Mouse (Mus musculus) kidney, postnatal 4 days (tissue): ENCODE measurements around the gene Zfp128.
"Not testable (repeated sequence)": the region's sequence is repeated elsewhere in the genome, so short reads cannot be mapped to it uniquely, and the experiment has no call there.

ENCODE experiments used
- DNase-seq, 2 experiments: peaks; one replicate each; pipeline ENCODE4 v3.0.0; 2021; ENCODE audit warnings: mixed read lengths in 2 of 2

Gene Zfp128

DNA sequence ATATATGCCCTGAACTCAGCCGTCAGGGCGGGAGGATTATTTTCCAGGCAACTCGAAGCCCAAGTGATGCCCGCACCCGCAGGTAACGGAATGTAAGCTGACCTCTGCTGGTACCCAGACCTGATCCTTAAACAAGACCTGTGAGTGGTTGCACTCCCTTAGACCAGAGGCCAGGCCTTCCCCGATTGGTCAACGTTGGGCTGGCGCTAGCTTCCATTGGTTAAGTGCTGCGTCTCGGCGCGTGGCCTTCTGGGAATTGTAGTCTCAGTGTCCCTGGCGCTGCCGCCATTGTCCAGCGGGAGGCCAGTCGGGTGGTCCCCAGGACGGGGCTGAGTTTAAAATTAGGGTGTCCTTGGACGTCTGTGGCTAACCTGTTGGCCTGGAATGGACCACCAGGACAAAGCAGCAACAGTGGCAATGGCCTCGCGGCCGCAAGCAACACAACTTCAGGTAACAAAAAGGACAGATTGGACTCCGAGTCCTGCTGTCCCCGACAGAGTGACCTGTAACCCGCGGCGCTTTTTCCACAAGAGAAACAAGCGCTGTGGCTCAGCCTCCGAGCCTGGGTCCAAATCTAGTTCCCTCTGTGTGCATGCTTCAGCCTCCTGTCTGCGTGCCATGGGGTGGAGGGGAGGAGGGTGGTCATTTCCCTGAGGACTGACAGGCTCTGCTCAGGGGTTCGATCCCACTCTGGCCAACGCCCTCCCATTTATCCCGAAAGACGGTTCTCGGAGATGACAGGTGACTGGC lies at the start of gene Zfp128:
Zfp128 (plus strand) TSS at position 267 of the 750 bp plus-strand sequence.
- DNase-seq = peak; percentile 95 to 97

DNA sequence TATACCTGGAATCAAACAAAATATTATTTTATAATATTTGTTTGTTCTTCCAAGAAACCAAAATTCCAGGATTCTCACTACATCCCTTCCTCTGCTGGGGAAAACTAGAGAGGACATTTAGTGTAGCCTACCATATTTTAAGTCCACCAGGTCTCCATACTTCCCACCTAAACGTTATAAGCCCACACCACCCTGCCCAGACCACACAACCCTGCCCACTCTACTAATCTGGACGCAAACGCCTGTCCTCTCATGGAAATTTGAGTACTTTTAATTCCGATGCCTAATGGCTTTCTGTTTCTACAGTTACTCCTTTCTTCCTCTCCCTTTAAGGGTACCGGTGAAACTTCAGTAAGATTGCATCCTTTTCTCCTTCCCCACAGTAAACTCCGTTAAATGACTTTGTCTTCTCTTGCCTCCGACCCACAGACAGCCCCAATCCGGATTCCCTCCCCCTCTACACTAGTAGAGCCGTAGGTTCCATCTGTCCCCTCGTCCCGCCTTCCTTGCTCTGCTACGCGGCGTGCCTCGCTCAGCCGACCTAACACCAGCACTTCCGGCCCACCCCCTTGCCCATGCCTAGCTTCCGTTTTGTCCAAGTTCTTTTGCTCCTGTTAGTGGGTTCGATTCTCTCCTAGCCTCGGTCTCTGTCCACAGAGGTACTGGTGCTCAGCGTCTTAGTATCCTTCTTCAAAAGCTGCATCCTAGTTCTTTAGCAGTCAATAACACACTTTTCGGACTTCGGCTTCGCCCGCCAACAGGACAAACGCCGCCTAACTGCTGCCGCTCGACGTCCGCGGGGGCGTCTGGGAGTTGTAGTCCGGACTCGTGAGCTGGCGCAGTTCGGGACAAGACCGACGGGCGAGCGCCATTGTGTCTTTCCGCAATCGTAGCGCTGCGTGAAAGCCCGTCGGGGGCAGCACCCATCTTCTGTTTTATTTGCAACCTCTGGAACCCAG lies 46.5 kb upstream of the Zfp128 start, which contains the start of gene Zfp110:
Zfp110 (plus strand) TSS at position 600 of the 959 bp plus-strand sequence.
- peak; percentile 93 to 95 for DNase-seq

DNA sequence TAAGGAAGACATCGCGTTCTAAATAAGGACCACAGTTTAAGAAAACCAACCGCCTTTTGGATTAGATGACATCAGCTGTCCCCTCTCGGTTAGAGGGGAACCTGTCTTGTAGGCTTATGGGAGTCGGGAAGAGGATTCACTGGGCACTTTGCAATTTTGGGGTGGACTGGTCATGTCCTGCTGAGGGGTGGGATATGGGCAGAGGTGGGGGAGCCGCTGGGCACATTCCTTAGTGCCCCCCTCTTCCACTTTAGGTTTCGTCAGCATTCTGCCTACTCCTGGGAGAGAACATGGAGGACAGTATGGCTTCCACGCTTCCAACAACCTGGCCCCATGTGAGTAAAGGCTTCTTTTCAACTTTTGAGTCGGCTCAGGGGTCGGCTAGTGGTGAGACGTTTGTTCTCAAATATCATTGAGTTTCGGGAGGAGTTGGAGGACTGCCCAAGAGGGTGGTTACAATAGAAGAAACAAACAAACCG lies 45.7 kb upstream of the Zfp128 start:
- peak; percentile 27 to 50 for DNase-seq

DNA sequence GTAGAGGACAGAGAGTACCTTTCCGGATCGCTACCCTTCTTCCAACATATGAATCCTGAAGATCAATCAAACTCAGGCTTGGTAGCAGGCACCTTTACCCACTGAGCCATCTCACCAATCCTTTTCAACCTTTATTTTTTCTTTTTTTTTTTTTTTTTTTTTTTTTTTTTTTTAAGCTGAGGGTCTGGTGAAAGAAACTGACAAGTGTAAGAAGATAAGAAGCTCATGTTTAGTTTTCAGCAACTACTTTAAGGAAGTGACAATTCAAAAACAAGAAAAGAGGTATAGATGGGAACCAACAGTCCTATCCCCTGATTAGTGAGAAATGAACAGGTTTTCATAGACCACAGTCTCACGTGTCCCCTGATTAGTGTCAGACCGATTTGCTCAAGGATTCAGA lies 45.2 kb upstream of the Zfp128 start:
- DNase-seq = no peak

DNA sequence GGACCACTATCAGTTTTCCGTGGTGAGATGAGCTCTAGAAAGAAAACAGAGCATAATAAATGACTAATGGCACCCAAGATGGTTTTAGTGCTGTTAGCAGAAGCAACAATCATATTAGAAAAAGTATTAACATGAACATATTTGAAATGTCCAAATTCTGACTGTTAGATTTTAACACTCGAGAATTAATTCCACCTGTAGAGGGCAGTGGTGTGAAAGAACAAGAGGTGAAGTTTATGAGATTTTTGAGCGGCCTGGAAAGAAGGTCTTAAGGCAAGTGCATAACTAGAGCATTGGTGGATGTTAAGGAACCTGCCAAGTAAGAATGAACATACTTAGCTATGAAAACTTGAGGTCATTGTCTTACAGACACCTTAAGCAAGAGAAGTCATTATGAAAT lies 6.7 kb upstream of the Zfp128 start:
- DNase-seq = no peak

DNA sequence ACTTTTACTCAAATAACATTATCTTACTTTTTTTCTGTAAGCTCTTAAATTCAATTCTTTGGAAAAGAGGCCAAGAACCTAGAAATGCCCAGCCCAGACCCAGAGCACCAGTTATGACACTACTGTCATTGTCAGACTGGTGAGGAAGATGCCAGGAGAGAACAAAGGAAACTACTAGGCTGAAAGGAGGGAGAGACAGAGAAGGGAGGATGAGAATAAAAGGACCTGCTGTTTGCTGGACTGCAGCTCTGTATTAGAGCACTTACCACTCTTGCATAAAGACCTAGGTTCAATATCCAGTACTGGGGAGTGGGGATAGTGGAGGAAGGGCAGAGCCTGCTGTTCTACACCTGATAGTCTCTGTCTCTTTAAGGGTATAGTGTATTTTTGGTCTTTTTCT lies 941 bp upstream of the Zfp128 start:
- no peak for DNase-seq

DNA sequence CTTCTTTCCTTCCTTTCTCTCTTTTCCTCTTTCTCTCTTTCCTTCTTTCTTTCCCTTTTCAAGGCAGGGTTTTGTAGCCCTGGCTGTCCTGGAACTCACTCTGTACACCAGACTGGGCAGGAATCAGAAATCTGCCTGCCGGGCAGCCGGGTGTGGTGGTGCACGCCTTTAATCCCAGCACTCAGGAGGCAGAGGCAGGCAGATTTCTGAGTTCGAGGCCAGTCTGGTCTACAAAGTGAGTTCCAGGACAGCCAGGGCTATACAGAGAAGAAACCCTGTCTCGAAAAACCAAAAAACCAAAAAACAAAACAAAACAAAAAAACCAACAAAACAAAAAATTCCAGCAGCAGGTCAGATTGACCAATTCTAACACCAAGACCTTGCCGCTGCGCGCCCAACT lies 480 bp upstream of the Zfp128 start:
- DNase-seq = not testable (repeated sequence)

DNA sequence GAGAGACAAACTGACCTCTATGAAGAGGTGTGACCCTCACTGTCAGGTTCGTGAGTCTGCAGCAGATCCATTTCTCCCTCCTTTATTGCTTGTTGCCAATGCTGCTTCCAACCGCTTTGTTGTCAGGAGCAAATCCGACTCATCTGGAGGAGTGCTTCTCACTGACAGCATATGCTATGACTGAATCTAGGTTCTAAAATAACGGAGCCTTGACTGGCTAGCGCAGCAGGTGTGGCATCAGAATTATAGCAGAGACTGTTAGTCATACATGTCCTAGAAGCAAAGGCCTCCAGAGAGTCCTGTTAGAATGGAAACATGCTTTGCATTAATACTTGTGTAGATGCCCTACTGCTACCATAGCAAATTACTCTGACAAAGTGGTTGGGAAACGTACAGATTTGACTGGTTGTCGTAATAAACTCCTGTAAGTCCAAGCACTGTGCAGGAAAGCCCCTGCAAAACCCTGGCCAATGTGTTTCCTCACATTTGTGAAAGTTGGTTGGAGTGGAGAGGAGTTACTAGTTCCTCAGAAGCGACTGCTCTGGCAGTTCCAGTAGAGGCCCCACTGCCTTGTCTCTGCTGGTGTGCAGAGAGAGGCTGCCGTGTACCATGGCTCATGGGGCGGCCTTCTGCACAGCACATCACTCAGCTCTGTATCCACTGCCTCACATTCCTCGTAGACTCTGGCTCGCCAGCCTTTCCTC lies 5.7 kb downstream of the Zfp128 start:
- DNase-seq = no peak

DNA sequence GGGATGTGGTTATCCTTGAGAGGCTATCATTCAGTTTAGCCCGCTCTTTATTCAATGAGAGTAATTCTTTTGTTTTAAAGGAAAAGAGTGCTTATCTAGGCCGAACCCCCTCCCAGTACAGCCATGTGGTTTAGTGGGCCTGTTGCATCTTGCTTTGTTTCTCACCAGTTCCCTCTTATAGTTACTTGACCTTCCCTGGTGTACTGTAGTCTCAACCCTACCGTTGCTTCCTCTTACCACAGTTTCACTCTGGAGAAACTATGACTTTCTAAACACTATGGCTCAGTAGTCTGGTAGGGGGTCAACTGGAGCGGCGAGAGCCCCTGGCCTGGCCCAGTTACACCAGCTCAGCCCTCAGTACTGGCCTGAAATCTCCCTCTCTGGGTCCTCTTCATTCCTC lies 6.6 kb downstream of the Zfp128 start:
- DNase-seq = no peak

DNA sequence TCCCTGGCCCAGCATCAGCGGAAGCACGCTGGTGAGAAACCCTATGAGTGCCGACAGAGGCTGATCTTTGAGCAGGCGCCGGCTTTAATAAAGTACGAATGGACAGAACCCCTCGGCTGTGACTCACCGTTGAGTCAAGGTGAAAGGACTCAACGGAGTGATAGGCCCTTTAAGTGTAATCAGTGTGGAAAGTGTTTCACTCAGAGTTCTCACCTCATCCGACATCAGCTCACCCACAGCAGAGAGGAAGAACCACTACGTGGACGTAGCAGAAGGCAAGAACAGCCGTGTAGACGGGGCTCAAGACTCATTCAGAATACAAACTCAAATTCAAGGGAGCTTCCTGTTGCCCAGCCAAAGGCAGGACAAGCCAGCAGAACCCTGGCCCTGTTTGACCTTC lies 10.0 kb downstream of the Zfp128 start:
- no peak for DNase-seq

DNA sequence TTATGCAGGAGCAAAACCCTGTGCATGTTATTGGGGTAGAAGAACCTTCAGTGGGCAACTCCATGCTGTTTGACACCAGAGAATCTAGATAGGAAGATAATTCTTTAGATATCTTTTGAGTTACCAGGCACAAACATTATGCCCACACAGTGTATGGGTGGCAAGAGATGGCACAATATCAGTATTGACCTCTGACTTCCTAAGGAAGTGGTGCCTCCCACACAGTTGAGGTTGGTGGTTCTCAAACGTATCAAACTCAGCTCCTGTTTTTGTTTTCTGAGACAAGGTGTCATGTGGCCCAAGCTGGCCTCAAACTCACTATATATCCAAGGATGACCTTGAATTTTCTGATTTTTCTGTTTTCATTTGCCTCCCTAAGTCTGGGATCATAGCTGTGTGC lies 10.4 kb downstream of the Zfp128 start:
- no peak for DNase-seq

DNA sequence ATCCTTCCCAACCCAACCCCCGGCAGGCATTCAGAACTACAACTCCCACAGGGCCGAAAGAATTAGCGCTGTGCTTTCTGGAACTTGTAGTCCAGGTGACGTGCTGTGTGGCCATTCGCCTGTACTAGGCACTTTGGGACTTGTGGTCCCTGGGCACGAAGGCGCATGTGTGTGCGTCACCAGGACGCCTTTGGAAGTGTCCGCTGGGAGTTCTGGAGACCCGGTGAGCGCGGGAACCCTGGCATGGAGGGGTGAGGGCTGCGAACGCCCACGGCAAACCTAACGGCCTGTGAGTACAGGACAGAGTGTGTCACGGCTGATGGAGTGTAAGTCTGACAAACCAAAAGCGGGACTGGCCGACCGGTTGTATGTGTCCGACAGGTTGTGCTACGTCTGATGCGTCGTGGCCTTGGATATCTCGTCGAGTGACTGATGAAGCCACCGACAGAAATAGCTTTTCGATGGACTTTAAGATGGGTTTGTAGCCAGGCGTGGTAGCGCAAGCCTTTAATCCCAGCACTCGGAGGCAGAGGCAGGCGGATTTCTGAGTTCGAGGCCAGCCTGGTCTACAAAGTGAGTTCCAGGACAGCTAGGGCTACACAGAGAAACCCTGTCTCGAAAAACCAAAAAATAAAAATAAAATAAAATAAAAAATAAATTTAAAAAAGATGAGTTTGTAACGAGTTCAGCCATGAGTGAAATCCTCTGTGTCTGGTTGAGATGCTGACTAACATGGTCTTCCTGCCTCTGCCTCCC lies 16.9 kb downstream of the Zfp128 start, which contains the start of gene Zscan22:
Zscan22 (plus strand) TSS at position 161 of the 756 bp plus-strand sequence.
- peak; percentile 89 to 94 for DNase-seq

DNA sequence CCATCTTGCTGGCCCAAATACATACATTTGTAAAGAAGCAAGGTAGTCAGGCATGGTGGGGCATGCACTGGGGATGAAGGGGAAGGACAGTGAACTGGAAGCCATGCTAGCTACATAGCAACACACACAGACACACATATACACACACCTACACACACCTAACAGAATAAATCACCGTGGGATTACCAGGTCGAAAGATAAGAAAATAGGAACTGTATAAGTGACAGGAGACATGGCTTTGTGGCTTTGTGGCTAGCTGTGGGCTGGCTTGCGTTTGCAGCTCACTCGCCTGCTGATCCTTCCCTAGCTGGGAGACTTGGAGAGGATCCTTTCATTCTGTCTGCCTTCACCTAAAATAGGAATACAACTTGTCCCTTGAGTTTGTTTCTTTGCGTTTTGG lies 20.5 kb downstream of the Zfp128 start:
- DNase-seq = no peak

DNA sequence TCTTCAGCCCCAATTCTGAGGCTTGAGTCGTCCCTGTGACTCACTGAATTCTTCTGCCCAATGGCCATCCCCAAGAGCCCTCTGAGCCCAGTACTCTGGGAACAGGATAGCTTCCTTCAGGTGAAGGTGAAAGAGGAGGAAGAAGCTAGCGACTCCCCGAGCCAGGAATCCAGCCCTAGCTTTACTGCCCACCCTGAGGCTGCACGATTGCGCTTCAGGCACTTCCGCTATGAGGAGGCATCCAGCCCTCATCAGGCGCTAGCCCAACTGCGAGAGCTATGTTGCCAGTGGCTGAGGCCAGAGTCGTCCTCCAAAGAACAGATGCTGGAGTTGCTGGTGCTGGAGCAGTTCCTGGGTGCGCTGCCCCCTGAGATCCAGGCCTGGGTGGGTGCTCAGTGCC lies 22.6 kb downstream of the Zfp128 start:
- DNase-seq = no peak

DNA sequence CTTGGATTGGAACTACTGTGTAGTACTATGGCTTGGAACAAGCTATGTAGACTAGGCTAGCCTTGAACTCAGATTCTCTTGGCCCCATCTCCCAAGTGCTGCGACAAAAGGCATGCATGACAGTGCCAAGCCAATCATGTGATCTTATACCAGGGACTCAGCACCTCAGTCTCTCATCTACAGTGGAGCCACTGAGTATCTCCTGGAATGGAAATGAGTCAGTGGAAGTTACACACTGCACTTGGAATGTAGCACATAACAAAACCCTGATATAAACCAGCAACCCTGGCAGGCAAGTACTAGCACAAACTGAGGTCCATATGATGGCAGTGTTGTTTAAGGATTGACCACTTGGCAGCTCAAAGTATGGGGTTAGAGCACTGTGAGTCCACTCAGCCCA lies 24.2 kb downstream of the Zfp128 start:
- no peak for DNase-seq

DNA sequence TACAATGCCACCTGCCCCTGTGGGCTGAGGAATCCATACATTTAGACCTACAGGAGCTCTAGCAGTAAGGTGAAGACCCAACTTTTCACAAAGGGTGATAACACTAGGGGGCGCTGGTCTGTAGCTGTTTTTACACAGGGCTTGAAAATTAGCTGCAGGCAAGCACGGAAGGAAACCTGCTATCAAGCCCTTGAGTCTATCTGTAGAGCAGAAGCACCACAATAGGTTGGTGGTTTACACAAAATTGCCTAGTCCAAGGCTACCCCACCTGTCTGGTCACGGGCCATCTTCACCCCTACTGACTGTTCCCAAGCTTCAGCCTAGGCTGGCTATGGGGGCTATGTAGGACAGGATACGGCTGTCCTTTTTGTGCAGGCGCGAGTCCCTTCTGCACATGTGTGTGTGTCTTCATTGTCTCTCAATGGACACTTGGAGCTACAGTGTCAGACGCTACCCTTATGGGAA lies 28.6 kb downstream of the Zfp128 start:
- DNase-seq = peak; percentile 82 to 86

DNA sequence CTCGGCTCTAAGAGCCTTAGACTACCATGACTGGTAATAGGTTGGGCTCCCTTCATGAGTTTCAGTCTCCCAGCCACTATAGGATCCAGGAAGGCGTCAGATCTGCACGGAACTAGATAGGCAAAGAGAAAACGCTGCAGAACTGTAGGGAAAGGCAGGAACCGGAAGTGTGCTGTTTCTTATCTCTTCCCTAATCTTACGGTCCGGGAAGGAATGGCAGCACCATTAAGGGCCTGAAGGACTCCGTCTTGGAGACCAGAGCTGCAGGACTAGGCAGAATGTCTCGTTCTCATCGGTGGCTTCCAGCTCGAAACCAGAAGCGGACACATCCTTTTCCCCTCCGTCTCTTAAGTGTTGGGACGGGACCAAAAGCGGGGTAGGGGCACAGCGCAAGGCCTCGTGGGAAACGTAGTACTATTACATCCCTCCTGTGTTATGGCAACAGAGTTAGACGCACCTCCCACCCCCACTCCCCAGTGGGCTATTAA lies 29.2 kb downstream of the Zfp128 start:
- DNase-seq = peak; percentile 69 to 77

DNA sequence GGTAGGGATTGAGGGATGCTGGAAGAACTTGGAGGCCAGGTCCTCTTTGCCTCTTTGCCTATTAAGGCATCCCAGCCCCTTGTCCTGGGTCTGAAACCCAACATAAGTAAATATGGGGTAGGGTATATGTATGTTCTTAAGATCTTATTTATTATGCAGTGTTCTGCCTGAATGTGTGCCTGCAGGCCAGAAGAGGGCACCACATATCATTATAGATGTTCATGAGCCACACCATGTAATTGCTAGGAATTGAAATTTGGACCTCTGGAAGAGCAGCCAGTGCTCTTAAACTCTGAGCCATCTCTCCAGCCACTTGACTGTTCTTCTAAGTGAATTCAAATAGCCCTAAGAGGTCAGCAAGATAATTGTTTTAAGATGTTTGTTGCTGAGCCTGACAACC lies 32.6 kb downstream of the Zfp128 start:
- DNase-seq = no peak

DNA sequence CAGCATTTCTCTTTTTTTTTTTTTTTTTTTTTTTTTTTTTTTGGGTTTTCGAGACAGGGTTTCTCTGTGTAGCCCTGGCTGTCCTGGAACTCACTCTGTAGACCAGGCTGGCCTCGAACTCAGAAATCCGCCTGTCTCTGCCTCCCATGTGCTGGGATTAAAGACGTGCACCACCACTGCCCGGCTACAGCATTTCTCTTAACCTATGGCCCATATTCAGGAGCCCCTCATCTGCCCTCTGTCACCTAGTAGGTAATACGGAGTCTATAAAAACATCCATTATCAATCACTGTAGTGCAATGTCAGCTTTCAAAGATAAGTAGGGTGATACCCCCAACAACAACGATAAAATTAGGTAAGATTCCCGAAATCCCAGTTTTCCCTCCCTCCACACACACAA lies 39.5 kb downstream of the Zfp128 start:
- not testable (repeated sequence) for DNase-seq

DNA sequence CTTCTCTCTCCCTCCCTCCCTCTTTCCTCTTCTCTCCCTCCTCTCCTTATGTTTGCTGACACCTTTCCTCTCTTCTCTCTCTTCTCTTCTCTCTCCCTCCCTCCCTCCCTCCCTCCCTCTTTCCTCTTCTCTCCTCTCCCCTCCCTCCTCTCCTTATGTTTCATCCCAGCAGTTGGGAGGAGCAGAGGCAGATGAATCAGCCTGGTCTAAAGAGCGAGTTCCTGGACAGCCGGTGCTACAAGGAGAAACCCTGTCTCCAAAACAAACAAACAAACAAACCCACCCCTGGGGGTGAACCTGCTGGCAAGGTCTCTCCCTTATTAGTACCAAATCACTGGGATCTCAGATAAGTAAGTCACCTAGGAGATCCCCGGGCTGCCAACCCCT lies 40.3 kb downstream of the Zfp128 start:
- DNase-seq = no peak

DNA sequence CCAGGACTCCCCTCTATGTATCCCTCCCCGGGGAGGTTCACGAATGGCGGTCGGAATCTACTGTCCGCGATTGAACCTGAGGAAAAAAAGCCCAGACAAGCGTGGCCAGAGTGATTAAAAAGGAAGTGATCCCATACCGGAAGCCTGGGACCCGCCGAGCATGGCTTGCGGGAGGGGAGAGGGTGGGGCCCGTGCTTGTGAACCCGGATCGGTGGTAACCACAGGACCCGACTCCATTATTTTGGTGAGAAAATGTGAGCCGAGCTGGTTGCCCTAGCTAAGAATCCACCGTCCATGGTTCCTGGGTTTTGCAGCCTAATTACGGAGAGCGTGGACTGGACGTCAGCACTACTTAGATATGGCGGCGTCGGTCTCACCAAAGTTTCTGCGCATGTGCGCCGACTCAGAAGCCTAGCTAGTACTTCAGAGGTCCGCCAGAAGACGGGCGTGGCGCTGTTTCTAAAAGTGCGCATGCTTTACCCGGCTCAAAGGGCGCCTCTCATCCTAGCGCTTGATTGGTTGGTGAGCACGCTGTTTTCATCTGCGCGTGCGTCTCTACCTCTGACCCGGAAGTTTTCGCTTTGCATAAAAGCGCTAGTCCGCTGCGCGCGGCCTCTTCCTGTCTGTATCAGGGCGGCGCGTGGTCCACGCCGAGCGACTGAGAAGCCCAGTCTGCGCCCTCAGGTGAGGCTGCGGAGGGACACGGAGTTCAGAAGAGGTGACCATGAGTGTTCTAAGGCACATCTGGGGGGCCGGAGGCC lies 40.9 kb downstream of the Zfp128 start, which contains the start of gene Rps5:
Rps5 (plus strand) TSS at position 586 of the 761 bp plus-strand sequence.
- DNase-seq = peak; percentile 99
